Mouse (Mus musculus) sigmoid colon, adult 10 weeks (tissue): ENCODE measurements around the gene Gorasp2. TPM values are rescaled to one million over a fixed set of nuclear protein-coding genes. Genes with fewer than 3 reads are reported as not detected.

Experiments used
- polyA plus RNA-seq: library from polyadenylated mRNA; stranded (reverse); fragments of 350-450 nt; fragmentation: Illumina TruSeq; extraction: RNeasy Lipid Tissue Mini Kit (QIAGEN cat#74804); gene quantifications from one replicate; pipeline ENCODE4 v1.2.3, GENCODE M21; 2014; ENCODE audit warnings: low read depth, low replicate concordance

The Gorasp2 gene
- polyA plus RNA-seq = 85.2 TPM

DNA sequence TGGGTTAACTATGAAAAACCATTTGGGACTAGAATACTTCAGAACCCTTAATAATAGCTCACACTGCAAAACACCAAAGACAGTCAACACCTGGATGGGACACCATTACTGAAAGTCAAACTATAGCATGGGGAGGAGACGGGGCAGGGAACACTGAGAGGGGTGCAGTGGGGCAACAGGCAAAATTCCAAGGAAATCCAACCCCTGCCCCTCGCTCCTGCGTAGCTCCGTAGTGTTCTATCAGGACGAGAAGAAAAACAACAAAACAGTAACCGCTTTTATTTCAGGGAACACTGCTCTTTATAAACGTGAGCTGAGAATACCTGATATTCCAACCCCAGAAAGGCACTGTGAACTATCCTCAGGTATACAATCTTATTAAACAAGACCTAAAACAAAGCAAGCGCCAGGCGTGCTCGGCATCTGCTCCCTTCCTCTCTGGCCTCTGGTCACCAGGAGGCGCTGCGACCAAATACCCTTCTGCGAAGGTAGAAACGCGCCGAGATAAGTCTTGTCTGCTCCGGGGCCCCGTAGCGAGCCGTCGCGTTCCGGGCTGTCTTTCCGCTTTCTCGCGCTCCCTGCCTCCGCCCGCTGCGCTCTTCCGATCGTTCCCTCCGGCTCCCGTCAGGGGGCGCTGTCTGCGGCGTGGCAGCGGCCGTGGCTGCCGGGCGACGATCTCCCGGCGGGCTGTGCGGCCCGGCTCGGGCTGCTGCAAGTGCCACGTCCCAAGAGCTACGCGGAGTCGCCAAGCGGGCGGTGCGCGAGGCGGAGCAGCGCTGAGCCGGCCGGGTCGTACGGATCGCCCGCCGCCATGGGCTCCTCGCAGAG lies at the start of gene Gorasp2:
Gene Gorasp2 (plus strand): TSS at position 690 of the 828 bp plus-strand sequence.

DNA sequence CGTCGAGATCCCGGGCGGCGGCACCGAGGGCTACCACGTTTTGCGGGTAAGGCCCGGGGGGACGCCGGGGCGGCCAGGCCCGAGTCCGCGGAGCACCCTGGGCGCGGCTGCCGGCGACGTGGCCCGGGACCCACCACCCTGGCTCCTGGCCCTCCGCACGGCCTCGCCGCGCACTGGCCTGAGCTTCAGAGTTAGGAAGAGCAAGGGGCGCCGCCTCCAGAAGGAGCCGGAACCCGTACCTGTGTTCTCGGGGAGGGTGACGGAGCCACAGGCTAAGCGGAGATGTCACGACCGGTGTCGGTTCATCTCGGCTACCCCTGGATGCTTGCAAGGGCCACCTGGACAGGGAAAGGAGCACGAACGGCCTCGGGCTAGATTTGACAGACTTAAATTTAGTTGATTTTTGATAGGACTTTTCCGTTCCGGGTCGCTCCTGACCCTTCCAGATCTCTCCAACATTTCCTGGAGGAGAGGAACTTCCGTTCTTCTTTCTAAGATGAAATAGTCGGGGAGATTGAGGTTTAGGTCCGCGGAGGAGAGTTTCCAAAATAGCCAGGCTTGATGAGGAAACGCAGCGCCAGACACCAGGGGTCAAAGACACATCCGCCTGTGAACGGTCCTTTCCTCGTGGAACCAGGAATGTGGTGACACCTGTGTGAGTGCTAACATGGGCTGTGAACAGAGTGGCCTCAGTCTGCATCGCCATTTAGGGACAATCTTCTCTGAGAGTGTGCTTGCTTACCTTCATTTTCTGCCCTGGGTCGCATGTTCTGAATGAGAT lies 529 bp downstream of the Gorasp2 start, which contains the start of gene Gm26558:
Gene Gm26558 (minus strand): TSS at position 394 of the 781 bp plus-strand sequence.

Other genes with a start within 250 kb of the Gorasp2 start
- not detected for gene Sp5, start 186.7 kb upstream of the Gorasp2 start, polyA plus RNA-seq
- gene Erich2, start 152.8 kb upstream of the Gorasp2 start, polyA plus RNA-seq = 0.25 TPM
- gene Gad1, start 108.5 kb upstream of the Gorasp2 start, polyA plus RNA-seq = 0.41 TPM
- not detected for gene Gm26558, start 532 bp downstream of the Gorasp2 start, polyA plus RNA-seq
- gene Tlk1, start 164.2 kb downstream of the Gorasp2 start, polyA plus RNA-seq = 189 TPM